Mouse (Mus musculus): Measurements from ENCODE around the gene Filip1l.

Gene Filip1l

DNA sequence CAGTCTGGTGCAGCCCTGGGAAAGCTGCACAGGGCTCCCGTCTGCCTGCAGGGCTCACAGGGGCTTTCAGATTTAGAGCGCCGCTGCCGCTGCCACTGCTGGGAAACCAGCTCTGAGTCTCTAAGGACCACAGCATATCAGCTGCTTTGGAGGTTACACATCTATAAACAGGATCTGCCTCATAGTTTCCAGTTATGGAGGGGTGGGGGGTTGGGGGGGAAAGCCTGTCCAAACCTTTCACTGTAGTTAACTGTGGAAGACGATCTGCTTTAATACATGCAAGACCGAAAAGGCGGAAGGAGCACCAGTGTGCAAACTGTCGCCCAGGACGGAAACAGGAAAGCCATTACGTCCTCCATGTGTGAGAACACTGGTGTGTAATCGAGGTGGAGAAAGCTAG is 40.3 kb downstream of the Filip1l start:
- in situ Hi-C loops (cut with MboI; ENCODE audit: low sequenced_read_pairs): no loop called here

DNA sequence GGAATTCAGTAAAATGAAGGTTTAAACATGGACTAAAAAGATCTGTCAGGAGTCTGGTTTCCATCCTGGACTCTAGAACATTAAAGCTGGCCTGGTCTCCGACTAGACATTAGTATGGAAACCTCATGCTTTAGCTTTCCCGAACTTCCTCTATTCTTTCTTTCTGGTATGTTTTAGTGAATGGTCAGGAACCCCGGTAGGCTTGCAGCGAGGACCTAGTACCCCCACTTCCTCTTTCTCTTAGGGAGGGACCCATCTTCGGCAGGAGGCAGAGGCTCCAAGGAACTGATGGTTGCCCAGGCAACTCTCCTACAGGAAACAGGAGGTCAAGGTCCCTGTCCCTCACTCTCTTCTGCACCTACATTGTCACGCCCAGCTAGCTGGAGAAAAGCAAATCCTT is 43.4 kb downstream of the Filip1l start:
- in situ Hi-C loops (cut with MboI; ENCODE audit: low sequenced_read_pairs): loop anchor here (5.0 kb wide), 1 partner anchor 149 kb away; no protein-coding TSS in a partner anchor

DNA sequence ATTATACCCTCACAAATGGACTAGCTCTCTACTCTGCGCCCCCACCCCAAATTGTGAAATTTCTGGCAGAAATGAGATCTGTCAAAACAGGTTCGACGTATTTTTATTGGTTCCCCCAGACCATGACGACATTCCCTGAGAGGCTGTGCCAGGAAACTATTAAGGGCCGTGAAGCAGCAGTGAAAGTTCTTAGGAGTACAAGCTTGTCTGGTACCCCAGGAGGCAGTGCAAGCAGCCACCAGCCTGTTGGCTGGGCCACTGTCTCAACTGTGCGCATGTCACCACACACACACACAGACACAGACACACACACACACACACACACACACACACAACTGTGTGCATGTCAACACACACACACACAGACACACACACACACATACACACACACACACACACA is 45.0 kb downstream of the Filip1l start:
- in situ Hi-C loops (cut with MboI; ENCODE audit: low sequenced_read_pairs): loop anchor here (5.0 kb wide), 1 partner anchor 151 kb away; no protein-coding TSS in a partner anchor

DNA sequence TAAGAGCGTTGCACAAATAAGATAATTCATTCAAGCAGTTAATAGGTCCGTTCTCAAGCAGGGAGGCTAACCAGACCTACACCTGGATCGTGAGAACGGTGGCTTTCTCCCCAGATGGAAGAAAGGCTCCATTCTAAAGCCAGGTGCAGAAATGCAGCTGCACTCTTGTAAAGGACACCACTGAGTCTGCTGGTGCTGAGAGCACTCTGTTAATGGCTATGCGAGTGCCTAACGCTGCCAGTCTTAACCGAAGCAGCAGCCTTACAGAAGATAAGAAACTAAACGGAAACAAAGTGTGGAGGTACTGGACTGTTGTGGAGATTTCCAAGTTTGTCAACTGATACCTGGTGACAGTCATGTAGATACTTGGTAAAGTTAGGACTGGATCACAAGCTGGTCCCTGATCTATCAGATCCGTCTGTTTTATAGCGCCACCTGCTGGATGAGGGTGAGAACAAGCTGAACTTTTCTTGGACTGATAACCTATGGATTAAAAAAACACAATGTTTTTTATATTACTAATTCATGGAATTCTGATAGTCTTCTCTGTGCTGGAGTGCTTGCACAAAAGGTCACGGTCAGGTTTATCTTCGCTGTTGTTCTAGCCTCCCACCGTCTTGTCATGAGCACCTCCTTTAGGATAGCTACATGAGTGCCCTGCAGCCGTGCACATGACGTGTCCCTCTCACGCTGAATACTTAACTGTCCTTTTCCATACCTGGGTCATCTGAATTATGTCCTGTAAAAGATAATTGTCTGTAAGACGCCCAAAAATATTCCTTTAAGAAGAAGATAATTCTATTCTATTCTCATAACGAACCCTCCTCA is 45.7 kb downstream of the Filip1l start:
- in situ Hi-C loops (cut with MboI; ENCODE audit: low sequenced_read_pairs): loop anchor here (5.0 kb wide), 1 partner anchor 151 kb away; no protein-coding TSS in a partner anchor

DNA sequence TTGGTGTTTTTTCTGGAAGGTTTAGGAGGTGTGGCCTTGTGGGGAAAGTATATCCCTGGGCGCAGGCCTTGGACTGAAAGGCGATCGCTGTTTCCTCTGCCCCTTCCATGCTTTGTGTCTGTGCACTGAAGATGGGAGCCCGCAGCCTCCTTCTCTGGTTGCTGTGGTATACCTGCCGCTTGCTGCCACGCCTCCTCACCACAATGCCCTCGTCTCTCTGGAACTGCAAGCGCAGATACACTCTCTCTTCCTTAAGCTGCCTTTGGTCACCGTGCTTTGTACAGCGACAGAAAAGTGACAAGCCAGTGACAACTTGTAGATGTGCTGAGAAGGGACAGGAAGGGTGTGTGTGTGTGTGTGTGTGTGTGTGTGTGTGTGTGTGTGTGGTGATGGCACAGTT is 46.7 kb downstream of the Filip1l start:
- in situ Hi-C loops (cut with MboI; ENCODE audit: low sequenced_read_pairs): loop anchor here (5.0 kb wide), 1 partner anchor 152 kb away; no protein-coding TSS in a partner anchor

DNA sequence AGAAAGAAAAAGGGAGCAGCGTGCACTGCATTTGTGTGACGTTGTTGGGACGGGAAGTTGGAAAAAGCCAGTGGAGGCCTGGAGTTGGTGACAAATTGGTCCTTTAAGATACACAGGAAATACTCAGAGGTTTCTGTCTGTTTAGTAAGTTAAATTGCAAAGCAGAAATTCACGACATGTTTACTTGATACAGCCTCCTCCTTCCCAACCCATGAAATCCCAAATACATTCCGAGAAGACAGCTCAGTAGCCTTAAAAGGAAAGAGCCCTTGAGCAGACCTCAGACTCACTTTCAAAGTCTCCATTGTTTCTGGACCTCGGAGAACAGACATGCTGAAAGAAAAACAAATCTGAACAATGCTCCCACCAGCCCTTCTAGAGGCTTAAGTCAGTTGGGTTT is 48.8 kb downstream of the Filip1l start:
- in situ Hi-C loops (cut with MboI; ENCODE audit: low sequenced_read_pairs): no loop called here

DNA sequence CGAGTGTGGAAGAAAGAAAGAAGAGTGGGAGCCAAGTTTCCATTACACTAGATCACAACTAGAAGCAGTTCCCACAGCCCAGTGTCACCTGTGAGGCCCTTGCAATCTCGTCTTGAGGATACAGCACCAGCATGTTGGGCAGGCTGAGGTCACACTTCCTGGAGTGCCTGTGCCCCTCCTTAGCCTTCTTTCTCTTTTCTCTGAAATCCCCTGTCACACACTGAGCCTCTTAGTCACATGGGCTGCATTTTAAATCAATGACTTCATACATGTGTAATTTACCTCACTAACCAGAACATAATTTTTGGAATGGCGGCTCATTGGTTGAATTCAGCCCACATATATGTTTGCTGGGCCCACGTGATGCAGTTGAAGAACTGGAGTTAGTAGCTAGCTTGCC is 50.0 kb downstream of the Filip1l start:
- in situ Hi-C loops (cut with MboI; ENCODE audit: low sequenced_read_pairs): no loop called here

DNA sequence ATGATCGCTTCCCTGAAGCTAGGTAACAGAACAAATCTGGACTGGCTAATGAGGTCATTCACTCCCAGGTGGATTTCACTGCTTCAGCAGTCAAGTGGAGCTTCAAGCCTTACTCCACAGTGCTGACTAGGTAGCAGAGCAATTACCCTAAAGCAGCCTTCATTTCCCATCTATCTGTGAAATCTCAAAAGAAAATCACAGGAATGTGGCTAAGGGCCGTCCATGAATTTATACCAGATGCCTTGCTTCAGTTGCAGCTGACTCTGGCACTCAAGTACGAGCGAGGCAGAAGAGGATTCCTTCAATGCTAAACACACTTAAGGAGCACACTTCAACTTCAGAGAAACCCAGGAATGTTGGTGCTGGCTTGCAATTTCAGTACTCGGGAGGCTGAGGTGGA is 50.9 kb downstream of the Filip1l start:
- in situ Hi-C loops (cut with MboI; ENCODE audit: low sequenced_read_pairs): no loop called here

DNA sequence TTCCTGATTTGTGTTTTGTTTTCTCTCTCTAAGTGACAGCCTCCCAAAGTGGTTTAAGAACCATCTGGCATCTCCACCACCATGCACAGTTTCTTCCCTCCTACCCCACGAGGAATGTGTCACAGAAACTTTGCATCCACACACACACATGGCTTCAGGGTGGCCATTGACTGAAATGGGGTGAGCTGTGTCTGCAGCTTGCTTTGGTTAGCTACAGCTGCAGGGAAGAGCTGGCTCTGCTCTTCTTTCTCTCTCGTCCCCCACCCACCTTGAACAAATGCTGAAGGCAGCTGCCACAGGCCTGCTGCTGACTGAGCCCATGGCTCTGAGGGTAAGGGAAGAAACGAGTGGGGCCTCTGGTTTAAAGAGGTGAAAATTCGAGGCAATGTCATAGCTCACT is 59.9 kb downstream of the Filip1l start:
- in situ Hi-C loops (cut with MboI; ENCODE audit: low sequenced_read_pairs): no loop called here

DNA sequence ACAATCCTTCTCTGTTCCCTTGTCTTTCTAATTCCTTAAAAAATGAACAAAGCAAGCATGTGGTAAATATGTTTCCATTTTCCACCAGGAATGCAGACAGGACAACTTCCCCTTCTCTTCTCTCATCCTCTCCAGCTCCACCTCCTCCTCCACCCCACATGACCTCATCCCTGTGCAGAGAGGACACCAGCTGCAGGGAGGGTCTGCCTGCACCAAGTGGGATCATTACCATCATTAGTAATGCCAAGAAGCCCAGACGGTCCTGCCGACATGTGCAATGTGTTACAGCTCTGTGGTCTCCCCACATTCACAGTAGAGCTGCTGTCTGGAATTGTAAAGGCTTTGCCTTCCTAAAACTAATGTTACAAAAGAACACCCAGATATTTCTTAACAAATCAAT is 63.2 kb downstream of the Filip1l start:
- in situ Hi-C loops (cut with MboI; ENCODE audit: low sequenced_read_pairs): no loop called here

DNA sequence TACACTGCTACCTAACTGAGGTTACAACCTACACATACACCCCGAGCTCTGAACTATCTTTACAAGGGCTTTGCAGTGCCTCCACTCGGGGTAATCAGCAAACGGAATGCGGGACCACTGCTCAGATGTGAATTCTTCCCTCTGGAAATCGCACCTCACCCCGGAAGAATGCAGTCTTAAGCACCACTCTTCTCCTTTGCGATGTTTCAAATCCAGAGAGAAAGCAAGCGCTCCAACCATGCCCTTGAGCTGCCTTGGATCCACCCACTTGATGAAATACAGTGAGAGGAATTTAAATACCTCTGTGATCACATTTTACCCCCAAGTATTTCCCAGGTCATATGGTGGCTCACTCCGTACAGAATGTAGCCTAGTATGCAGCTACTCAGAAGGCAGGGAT is 64.1 kb downstream of the Filip1l start:
- in situ Hi-C loops (cut with MboI; ENCODE audit: low sequenced_read_pairs): no loop called here

DNA sequence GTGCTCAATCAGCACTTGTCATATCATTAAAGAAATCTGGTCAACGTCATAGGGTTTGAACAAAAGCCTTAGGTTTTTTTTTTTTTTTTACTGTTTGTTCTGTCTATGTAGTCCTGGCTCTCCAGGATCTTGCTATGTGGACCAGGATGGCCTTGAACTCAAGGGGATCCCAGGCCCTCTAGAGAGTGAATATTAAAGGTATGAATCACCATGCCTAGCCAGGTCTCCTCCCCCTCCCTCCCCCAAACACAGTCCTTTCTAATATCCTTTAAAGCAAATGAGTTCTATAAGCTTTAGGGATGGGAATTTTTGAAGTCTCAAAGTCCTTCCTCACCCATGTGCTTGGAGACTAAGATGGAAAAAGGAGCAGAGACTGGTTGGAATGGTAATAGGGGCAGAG is 65.1 kb downstream of the Filip1l start:
- in situ Hi-C loops (cut with MboI; ENCODE audit: low sequenced_read_pairs): no loop called here

DNA sequence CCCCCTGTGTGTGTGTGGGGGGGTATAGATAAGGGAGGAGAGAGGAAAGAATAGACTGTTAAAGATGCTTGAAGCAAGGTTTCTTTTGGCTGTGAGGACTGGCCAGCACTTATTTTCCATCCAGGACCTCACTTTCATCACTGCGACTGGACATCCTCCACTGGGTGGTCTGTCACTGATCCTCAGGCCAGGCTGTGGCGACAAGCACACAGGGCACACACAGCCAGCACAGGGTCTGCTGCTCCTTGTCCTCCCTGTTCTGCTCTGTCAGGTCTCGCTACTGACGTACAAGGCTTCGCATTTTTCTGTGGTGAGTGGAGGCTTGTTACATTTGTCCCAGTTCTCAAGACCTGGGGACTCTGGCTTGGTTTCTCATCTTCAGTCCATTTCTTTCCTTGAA is 66.4 kb downstream of the Filip1l start:
- in situ Hi-C loops (cut with MboI; ENCODE audit: low sequenced_read_pairs): no loop called here

DNA sequence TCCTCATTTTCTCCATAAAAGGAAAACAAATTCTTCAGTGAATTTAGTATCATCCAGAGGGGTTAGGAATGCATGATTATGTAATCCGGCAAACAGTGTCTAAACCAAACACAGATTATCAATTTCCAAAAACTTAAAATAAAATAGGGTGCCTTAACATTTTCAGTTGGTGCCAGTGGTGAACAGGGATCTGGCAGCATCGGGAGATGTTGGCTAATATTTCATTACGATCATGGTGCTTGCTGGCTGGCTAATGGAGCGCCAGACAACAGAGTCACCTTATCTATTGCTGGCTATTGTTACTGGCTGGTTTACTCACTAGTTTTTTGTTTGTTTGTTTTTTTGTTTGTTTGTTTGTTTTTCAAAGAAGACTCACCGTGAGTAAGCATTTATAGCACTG is 67.0 kb downstream of the Filip1l start:
- in situ Hi-C loops (cut with MboI; ENCODE audit: low sequenced_read_pairs): no loop called here

DNA sequence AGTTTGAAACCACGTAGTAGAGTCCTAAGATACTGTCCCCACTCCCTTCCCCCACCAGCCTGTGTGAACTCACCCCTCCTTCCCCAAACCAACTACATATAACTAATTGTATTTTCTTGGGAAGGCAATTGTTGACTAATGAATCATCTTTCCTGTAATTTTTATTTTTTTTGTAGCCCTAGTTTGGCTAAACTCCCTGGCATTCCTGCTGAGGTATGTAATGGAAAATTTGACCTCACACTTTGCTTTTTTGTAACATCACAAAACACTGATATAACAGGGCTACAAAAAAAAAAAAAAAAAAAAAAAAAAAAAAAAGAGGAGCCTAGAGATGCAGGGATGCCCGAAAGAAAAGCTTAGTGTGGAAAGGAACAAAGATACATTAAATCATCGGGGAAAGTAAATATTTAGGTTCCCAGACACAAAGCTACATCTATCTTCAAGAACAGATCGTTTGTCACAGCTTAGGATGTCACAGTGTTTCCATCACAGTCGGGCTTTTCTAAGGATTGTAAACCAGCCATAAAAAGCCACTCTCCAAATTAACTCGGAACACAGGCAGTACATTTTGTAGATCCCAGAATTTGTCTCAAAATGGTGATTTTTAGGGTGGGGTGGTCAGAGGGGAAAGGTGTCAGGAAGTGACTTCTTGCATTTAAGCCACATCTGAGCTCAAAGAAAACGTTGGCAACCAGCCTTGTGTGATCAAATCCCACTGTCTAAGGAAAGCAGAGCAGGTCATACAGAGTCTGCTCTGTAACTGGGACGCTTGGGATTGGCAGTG is 68.1 kb downstream of the Filip1l start:
- in situ Hi-C loops (cut with MboI; ENCODE audit: low sequenced_read_pairs): no loop called here

DNA sequence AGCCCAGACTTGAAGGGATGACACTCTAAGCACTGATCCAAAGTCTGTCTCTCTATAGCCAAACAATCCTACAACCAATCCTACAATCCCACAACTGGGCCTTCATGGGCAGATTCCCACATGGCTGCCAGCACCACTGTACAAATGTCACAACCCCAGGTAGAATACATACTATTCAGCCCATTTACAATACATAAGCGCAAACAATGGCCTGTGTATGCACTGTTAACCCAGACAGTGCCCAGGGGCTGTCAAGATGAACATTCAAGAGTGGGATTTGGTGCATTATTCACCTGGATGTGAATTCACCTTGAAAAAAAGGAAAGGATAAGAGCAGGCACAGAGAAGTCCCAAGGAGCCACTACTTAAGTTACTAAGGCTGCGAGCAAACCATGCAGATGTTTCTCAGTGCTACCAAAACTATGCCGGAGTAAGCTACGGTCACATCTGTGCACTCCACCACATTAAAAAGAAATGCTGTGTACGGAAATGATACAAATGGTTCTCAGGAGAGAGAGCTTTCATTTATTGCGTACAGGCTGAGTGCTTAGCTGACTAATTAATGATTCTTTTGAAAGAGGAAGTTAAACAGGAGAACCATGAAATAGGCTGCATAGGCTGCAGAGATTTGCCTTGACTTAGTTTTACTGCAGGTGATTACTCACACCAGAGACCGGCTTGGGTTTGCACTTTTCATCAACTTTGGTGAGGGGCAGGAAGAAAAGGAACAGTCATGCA is 69.0 kb downstream of the Filip1l start:
- in situ Hi-C loops (cut with MboI; ENCODE audit: low sequenced_read_pairs): no loop called here

DNA sequence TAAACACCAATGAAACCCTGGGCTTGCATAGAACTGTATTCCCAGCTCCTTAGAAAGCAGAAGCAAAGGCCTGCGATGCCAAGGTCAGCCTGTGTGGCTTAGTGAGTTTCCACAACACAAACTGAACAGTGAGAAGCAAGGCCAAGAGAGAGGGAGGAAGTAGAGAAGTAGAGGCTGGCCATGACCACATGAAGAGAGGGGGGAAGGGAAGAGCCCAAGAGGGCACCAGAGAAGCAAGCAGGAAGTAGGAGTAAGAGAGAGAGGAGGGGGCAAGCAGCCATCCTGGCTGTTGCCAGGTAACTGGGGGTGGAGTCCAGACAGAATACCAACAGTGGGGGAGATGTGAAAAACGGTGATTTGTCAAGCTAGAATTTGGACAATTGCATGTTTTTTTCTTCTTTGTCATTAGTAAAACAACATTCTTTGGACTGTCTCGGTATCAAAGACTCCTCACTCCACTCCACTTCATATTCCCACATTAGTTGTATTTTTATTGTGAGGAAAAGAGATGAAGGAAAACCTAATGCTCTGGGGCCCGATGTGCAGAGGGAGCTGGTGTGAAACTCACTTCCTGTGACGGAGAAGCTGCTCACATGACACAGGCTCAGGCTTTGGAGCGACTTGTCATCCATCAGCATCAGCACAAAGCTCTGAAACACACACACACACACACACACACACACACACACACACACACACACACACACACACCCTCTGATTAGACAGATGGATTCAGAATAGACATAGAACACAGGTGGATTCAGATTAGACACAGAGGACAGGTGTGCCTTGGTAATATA is 70.3 kb downstream of the Filip1l start:
- in situ Hi-C loops (cut with MboI; ENCODE audit: low sequenced_read_pairs): no loop called here

DNA sequence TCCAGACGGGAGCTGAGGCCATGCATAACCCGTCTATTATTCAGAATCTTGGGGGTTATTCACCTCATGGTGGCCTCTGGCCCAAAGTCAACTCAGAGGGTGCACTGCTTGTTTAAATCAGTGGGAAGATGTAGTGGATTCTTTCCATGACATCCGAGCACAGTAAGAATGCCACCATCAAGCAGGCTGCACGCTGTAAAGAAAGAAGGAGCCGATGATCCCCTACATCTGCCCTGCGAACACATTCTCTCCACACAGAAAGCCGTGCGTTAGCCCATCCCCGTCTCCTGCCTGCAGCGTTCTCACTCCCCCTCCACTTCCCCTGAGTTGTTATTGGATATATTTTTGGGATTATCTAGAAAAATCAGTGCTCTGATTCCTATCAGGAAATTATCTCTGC is 73.8 kb downstream of the Filip1l start:
- in situ Hi-C loops (cut with MboI; ENCODE audit: low sequenced_read_pairs): no loop called here

DNA sequence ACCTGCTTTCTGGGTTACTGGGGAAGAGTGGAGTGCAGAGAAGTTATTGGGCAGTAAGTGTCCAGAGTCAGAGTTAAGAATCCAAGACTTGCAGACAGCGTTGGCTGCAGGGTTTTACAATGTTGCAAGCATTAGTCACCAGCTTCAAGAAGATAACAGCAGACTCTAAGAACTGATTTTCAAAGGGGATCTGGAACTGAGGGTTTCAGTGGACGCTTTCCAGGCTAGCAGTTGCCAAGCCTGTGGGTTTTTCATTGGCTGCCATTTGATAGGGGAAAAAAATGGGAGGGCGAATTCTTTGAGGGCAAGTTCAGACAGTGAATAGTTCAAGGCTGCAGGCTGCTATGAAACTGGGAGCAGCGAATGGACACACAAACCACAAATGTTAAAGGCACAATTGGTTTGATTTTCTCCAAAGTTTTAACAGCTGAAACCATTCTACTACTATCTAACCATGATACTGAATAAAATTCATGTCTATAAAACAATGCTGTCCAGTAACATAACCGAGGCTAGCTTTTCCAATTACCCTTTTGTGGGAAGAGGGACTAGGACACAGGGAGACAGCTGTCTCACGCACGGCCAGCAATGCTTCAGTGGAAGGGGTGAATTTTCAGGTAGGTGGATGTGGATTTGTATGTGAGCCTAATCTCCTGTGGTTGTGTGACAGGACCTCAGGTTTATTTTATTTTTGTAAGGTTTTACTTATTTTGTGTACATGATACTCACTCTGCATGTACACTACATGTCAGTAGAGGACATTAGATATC is 74.8 kb downstream of the Filip1l start:
- in situ Hi-C loops (cut with MboI; ENCODE audit: low sequenced_read_pairs): no loop called here

DNA sequence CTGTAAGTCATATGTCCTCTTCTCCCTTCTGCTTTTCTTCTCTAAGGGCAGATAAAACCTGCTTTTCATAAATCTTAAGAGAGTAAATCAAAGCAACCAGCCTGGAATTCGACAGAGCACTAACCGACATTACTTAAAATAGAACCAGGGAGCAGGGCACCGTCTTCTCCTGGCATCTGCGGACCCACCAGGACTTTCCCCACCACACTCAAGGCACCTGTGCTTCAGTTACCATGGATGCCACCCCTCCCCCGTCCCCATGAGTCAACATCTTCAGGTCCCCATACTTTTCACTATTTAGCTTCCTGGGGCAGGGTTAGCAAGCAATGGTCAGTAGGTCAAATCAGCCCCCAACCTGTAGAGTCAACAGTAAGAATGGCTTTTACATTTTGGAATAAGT is 76.1 kb downstream of the Filip1l start:
- in situ Hi-C loops (cut with MboI; ENCODE audit: low sequenced_read_pairs): no loop called here
